Mouse (Mus musculus): ENCODE measurements around the gene Oprd1. TPM values are rescaled to one million over a fixed set of nuclear protein-coding genes. Genes with fewer than 3 reads are reported as not detected.

Gene Oprd1
- total RNA-seq (2021) = 10 to 100 TPM; 11.9 to 12.4 TPM
- long read RNA-seq, experiment 1 = 0 reads
- long read RNA-seq, experiment 2, full-length matches to known transcripts = 1 of 1 reads
- long read RNA-seq, experiment 2, partial matches to known transcripts = 0 of 1 reads
- long read RNA-seq, experiment 2, other reads (novel, unspliced or antisense) = 0 of 1 reads

GRCm38 (mm10) chr4:132144080-132144841, at the start of gene Oprd1:
TSS of gene Oprd1 (minus strand) at chr4:132144486.
- DNase-seq (ENCODE audit: low spot score in 2 of 2) = peak in 1 of 2 experiments; percentile 16
- intact Hi-C loops (cut with DNase I) = no loop called here

GRCm38 (mm10) chr4:132187826-132188401, 43.6 kb upstream of the Oprd1 start:
- DNase-seq (ENCODE audit: low spot score in 2 of 2) = no peak
- intact Hi-C loops (cut with DNase I) = no loop called here

GRCm38 (mm10) chr4:132183162-132183561, 38.9 kb upstream of the Oprd1 start:
- no peak for DNase-seq (ENCODE audit: low spot score in 2 of 2)
- intact Hi-C loops (cut with DNase I) = no loop called here

- no peak for DNase-seq (ENCODE audit: low spot score in 2 of 2)
- intact Hi-C loops (cut with DNase I) = no loop called here
Measured at GRCm38 (mm10) chr4:132181721-132182658, 37.7 kb upstream of the Oprd1 start.

- peak; percentile 51 to 71 for DNase-seq (ENCODE audit: low spot score in 2 of 2)
- intact Hi-C loops (cut with DNase I) = no loop called here
Measured at GRCm38 (mm10) chr4:132180710-132181109, 36.4 kb upstream of the Oprd1 start.

- intact Hi-C loops (cut with DNase I) = loop anchor here (1.0 to 5.0 kb wide), 2 partner anchors 89 to 201 kb away; no protein-coding TSS in a partner anchor
- peak; percentile 84 for DNase-seq (ENCODE audit: low spot score in 2 of 2)
Measured at GRCm38 (mm10) chr4:132178630-132179059, 34.4 kb upstream of the Oprd1 start.

GRCm38 (mm10) chr4:132176474-132176873, 32.2 kb upstream of the Oprd1 start:
- intact Hi-C loops (cut with DNase I) = loop anchor here (5.0 kb wide), 1 partner anchor 199 kb away; no protein-coding TSS in a partner anchor
- DNase-seq (ENCODE audit: low spot score in 2 of 2) = no peak

GRCm38 (mm10) chr4:132170891-132171290, 26.6 kb upstream of the Oprd1 start:
- DNase-seq (ENCODE audit: low spot score in 2 of 2) = peak; percentile 50 to 63
- intact Hi-C loops (cut with DNase I) = no loop called here

- intact Hi-C loops (cut with DNase I) = no loop called here
- DNase-seq (ENCODE audit: low spot score in 2 of 2) = no peak
Measured at GRCm38 (mm10) chr4:132169761-132170160, 25.5 kb upstream of the Oprd1 start.

- intact Hi-C loops (cut with DNase I) = no loop called here
- DNase-seq (ENCODE audit: low spot score in 2 of 2) = no peak
Measured at GRCm38 (mm10) chr4:132169271-132169670, 25.0 kb upstream of the Oprd1 start.

- DNase-seq (ENCODE audit: low spot score in 2 of 2) = no peak
- intact Hi-C loops (cut with DNase I) = no loop called here
Measured at GRCm38 (mm10) chr4:132167436-132167835, 23.1 kb upstream of the Oprd1 start.

- intact Hi-C loops (cut with DNase I) = no loop called here
- DNase-seq (ENCODE audit: low spot score in 2 of 2) = no peak
Measured at GRCm38 (mm10) chr4:132166350-132167290, 22.3 kb upstream of the Oprd1 start.

- intact Hi-C loops (cut with DNase I) = no loop called here
- peak; percentile 43 to 48 for DNase-seq (ENCODE audit: low spot score in 2 of 2)
Measured at GRCm38 (mm10) chr4:132165691-132166090, 21.4 kb upstream of the Oprd1 start.

GRCm38 (mm10) chr4:132156941-132157622, 12.8 kb upstream of the Oprd1 start:
- DNase-seq (ENCODE audit: low spot score in 2 of 2) = no peak
- intact Hi-C loops (cut with DNase I) = loop anchor here (5.0 kb wide), 1 partner anchor 50 kb away; no protein-coding TSS in a partner anchor

- DNase-seq (ENCODE audit: low spot score in 2 of 2) = no peak
- intact Hi-C loops (cut with DNase I) = loop anchor here (5.0 kb wide), 1 partner anchor 48 kb away; no protein-coding TSS in a partner anchor
Measured at GRCm38 (mm10) chr4:132154877-132155670, 10.8 kb upstream of the Oprd1 start.

- DNase-seq (ENCODE audit: low spot score in 2 of 2) = no peak
- intact Hi-C loops (cut with DNase I) = no loop called here
Measured at GRCm38 (mm10) chr4:132151673-132152072, 7.4 kb upstream of the Oprd1 start.

GRCm38 (mm10) chr4:132146201-132146600, 1.9 kb upstream of the Oprd1 start:
- intact Hi-C loops (cut with DNase I) = no loop called here
- no peak for DNase-seq (ENCODE audit: low spot score in 2 of 2)

All from left cerebral cortex, postnatal 14 days (tissue).